Mouse (Mus musculus): ENCODE results near the gene Abhd16a.

Gene Abhd16a

DNA sequence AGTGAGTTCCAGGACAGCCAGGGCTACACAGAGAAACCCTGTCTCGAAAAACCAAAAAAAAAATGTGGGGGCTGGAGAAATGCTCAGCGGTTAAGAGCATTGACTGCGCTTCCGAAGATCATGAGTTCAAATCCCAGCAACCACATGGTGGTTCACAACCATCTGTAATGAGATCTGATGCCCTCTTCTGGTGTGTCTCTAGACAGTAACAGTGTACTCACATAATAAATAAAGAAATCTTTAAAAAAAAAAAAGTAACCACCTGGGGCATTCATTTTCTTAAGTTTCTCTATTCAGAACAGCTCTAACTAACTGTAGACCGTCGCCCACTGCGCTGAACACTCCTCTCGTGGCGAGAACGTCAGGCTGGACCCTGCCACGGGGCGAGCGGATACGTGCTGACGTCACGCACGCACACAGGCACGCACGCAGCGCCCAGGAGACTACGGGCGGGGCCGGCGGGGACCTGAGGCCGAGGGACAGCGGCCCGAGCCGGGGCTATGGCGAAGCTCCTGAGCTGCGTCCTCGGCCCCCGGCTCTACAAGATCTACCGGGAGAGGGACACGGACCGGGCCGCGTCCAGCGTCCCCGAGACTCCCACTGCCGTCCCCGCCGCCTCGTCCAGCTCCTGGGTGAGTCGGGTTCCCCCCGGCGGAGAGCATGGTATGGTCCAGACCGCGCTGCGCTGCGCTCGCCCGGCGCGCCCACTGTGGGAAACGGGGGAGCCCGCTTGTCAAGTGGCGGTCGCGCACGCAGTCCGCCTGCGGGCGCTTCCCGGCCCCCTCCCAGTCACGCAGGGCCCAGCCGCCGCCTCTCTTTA, at the start of gene Abhd16a:
Gene Abhd16a (plus strand): TSS at position 439 of the 820 bp plus-strand sequence.
- peak; percentile 93 for DNase-seq

GRCm38 (mm10) chr17:35043794-35044193, 45.3 kb upstream of the Abhd16a start:
- DNase-seq = no peak

DNA sequence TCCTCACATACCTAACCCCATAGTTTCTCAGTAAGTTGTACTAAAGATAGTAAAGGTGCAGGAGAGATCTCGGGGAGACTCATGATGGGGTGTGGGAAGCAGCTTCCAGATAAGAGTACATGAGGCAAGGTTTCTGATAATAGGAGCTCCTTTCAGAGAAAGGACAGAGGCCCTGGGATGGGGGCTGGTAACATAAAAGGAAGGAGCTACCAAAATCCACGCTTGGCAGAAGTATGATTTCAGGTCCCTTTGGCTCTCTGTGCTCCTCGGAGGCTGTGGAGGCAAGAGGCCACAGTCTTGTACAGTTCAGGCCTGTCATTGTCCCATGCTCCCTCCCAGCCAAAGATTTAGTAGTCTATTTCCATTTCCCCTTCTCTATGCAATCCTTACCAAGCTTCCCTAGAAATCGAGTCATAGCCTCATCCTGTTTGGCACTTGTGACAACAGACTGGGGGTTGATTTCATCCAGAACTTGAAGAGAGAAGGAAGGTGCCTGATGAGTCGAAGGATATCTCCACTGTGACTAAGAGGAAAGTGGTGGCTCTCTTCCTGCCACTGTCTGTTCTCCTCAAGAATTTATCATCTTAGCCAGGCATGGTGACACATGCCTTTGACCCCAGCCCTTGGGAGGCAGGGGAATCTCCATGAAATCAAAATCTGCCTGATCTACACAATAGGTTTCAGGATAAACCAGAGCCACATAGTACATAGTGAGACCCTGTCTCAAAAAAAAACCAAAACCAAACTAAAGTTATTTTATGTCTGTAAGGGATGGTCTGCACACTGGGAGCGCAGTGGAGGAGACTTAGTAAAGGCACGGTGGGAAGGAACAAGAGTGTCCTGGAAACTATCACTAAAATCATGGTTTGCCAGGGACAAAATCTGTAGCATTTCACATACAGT, 43.9 kb upstream of the Abhd16a start:
- no peak for DNase-seq

DNA sequence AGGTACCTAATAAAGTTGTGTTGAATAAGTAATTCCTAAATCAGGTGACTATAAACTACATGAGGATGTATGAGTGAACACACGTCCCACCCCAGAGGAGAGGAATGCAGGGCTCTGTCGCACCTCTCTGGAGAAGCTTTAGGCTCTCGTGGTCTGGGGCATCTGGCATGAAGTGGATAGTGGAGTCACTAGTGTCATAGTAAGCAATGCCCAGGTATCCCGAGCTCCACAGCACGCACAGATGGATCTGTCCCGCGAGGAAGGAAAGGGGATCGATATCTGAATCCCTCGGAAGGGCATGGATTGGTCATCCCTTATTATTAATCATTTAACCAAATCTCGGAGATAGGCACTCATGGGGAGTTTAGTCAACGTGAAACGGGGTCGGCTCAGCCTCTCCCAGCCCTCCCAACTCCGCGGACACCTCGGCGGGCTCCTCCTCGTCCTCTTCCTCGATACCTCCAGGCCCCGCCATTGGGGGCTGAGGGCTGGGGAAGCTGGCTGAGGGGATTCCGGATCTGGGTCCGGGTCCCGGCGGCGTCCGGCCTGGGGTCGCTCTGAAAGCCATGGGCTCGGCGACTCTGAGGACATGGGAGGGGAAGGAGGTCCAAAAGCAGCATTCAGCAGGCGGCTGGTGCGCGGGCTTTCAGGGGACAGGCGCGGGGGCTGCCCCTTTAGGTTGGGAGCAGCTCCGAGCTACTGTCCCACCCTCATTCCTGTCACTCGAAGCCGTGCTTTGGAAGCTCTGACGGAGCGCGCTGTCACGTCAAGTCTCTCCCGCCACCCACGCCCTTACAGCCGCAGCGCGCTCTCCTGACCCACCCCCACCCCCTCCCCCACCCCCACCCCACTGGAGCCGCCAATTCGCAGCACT, 43.0 kb upstream of the Abhd16a start:
- no peak for DNase-seq

GRCm38 (mm10) chr17:35046681-35047455, 42.2 kb upstream of the Abhd16a start, which contains the start of gene Msh5:
Gene Msh5, minus strand, starts transcription at chr17:35046745.
- peak; percentile 92 for DNase-seq

GRCm38 (mm10) chr17:35047688-35048087, 41.4 kb upstream of the Abhd16a start:
- no peak for DNase-seq

GRCm38 (mm10) chr17:35048149-35048931, 40.7 kb upstream of the Abhd16a start:
- no peak for DNase-seq

- DNase-seq = no peak
Measured at GRCm38 (mm10) chr17:35048932-35049440, 40.1 kb upstream of the Abhd16a start.

DNA sequence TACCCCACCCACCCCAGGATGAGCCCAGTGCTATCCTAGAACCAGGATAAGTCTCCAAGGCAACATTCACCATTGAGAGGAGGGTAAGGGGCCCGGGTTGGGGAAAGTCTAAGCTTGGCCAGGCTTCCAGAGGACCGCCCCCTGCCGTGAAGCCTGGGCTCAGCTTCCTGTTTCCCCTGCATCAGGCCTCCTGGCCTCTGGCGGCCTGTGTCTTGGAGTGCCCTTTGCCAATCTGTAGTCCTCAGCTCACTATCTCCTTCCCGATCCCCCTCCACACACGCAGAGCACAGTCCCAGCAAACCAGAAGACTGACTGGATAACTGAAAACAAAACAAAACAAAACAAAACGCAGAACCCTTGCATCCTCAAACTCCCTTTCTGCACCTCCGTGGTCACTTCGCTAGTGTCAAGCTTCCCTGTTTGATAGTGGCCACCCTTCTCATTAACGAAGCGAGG, 39.5 kb upstream of the Abhd16a start, which contains the start of gene Clic1:
Gene Clic1 (plus strand): TSS at position 406 of the 456 bp plus-strand sequence.
- DNase-seq = no peak

- DNase-seq = peak; percentile 47
Measured at GRCm38 (mm10) chr17:35050126-35050750, 38.8 kb upstream of the Abhd16a start.

GRCm38 (mm10) chr17:35051156-35052086, 37.6 kb upstream of the Abhd16a start:
- no peak for DNase-seq

GRCm38 (mm10) chr17:35052271-35052798, 36.7 kb upstream of the Abhd16a start:
- DNase-seq = no peak

DNA sequence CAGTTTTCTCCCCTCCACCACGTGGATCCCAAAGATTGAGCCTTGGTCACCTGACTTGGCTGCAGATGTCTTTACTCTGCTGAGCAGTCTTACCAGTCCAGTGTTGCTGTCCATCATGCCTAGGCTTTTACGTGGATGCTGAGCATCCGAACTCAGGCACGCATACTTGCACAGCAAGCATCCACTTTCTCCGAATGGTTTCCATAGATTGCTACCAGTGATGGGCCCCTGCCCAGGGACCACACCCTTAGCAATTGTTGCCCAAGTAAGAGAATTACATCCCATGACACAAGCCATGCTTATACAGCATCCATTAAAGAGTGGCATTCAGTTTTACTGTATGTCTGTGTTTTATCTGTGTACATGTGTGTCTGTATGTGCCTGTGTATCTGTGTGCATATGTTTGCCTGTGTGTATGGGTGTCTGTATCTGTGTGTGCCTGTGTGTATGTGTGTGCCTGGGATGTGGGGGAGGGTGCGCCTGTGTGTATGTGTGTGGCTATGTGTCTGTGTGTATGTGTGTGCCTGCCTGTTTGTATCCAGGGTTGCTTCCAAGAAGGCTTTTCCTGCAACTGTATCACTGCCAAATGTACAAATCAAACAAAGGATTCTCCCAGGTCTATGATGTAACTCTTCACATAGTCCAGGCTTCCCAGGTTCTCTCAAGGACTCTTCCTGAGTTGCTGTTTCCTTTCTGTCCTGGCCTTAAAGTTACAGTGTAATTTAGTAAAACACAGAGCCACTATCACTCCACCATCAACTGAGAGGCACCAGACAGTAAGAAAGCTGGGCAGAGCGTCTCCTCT, 33.2 kb upstream of the Abhd16a start:
- no peak for DNase-seq

DNA sequence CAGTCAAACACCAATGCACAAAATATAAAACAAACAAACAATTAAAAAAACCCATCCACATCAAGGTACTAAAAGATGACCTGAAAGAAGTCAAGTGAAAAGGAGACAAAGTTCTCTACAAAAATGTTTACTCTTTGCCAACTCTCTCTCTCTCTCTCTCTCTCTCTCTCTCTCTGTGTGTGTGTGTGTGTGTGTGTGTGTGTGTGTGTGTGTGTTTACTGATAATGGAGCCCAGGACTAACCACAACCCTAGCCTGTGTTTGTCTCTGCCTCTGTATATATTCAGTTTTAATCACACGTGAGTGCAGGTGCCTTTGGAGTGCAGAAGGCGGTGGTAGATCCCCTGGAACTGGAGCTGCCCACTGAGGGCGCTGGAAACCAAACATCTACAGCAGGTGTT, 32.0 kb upstream of the Abhd16a start:
- DNase-seq = no peak

GRCm38 (mm10) chr17:35058316-35058715, 30.7 kb upstream of the Abhd16a start:
- DNase-seq = no peak

DNA sequence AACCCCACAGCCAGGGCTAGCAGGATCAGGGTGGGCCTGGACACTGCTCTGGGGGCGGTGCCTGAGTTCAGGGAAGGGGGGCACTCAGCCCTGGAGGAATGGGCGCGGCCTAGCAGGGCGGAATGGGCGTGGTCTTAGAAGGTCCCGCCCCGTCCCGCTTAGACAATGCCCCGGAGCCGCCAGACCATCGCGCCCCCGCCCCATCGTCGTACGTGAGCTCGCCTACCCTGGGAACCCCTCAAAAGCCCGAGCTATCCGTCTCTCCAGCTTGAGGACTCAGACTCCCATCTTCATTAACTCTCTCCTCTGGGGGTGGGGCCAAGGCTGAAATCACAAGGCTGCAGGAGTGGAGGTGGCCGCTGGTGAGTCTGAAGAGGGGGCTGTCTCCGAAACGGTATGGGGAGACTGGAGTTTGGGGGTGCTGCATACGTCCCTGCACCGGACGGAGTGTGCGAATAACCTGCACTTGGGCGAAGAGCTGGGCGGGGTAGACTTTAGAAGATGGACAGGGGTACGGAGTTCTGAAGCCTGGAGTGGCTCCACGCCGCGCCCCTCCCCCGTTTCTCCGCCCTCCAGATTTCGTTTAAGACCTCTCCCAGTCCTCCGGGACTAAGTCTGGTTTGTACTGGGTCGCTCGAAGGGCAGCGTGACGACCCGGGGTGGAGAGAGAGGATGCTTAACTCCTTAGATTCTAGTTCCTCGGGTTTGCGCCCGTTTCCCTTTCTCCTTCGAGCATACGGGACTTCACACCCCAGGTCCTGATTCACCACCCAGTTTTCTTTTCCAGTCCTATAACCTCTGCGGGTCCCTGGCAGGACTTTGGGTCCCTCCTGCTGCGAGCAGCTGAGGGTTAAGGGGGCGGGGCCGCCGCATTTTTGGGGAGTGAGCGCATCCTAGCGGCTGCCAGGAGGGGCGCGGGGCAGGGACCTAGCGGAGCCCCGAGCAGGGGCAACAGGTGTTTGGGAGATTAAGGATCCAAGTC, 29.9 kb upstream of the Abhd16a start, which contains the start of gene Ddah2:
Gene Ddah2 (plus strand): TSS at position 125 of the 982 bp plus-strand sequence.
- peak; percentile 80 for DNase-seq

Measured in right cerebral cortex, postnatal 14 days (tissue).